Mouse (Mus musculus): ENCODE measurements at regions not wholly inside any gene's neighbourhood (a gene's known extent, or its start where the extent isn't known, plus 50 kb on each side); places are given as distances from the start of the nearest gene placed in this dataset.

DNA sequence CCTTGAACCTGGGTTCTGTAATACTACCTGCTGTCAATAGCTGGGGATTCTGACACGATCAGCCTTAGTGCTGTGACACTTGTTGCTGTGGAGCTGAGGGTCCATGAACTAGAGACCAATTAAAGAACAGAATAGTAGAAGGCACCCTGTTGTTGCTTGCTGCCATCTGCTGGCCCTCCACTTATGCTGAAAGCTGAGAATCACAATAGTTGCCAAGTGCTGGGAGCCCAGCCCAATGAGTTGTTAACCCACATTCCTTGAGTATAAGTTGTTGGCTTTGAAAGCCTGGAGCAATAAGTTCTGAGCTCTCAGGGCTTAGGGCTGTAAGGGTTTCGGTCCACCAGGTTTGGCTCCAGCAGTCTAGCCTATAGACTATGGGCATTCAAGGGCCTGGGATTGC lies 267.7 kb downstream of the Dhx35 start:
- no peaks in the 10 kb centered on the region for H3K27me3 ChIP-seq (ENCODE audit: control insufficient read depth, insufficient read depth, low read length, poor library complexity, severe bottlenecking)
- H3K36me3 ChIP-seq (ENCODE audit: control insufficient read depth, insufficient read depth, low read length, poor library complexity, severe bottlenecking) = no peaks in the 10 kb centered on the region
- no peak for DNase-seq (ENCODE audit: low read depth, low spot score)

DNA sequence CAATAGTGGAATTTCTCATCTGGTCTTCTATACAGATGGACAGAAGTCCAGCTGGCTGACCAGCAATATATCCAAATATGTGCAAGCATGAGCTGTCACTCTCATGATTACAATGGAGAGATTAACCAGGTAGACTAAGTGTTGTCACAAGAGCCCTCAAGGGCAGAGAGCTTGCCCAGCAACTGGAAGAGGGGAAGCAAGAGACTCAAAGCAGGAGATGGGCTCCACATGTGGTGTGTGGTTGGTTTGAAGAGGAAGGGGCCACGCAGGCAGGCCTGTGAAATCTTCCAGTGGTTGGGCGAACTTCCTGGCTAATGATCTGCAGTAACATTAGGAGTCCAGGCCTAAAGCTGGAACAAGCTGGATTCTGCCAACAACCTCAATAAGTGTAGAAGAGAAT lies 268.1 kb downstream of the Dhx35 start:
- Histone ChIP-seq H3K36me3 (ENCODE audit: control insufficient read depth, insufficient read depth, low read length, poor library complexity, severe bottlenecking) (no peaks in the 10 kb centered on the region), H3K27me3 (ENCODE audit: control insufficient read depth, insufficient read depth, low read length, poor library complexity, severe bottlenecking) (no peaks in the 10 kb centered on the region)
- no peak for DNase-seq (ENCODE audit: low read depth, low spot score)

DNA sequence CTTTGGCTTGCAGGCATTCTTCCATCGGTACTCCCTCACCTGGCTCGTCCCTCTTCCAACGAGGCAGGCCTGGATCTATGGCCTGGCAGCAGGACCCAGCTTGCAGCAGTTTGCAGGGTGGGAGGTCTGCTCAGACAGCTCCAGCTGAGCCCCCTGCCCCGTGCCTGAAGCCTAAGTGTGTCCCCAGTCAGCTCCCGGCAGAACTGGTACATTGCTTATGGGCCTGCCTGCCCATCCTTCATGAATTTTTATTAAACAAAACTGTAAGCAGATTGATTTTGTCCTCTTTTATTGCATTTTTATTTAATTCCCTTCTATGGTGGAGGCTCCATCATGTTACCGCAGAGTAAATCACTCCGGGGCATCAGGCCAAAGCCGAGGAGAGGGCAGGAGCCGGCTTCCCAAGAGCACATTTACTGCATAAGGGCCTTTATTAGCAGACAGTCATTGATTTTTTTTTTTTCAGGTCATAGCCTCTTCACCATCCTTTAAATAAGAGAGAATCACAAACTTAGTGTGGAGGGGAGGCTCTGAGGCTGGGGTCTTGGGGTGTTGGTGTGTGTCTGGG lies 269.9 kb downstream of the Dhx35 start:
- Histone ChIP-seq H3K27me3 (ENCODE audit: control insufficient read depth, insufficient read depth, low read length, poor library complexity, severe bottlenecking) (no peaks in the 10 kb centered on the region), H3K36me3 (ENCODE audit: control insufficient read depth, insufficient read depth, low read length, poor library complexity, severe bottlenecking) (no peaks in the 10 kb centered on the region)
- DNase-seq (ENCODE audit: low read depth, low spot score) = no peak

DNA sequence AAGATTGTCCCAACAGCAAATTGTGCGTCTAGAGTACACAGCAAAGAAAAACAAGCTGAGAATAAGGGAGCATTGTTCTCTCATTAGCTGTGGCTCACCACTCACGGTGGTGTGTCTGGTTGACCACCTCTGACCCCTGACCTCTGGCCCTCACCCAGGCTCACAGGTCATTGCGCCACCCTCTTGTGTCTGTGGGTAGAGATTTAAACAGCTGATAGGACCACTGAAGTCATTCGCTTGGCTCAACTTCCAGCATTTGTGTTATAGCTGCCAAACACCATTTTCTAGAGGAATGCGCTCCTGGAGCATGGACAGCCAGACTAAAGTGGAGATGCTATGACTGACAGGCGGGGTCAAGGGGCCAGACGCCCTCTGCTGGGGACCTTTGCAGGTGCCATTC lies 272.9 kb downstream of the Dhx35 start:
- Histone ChIP-seq H3K27me3 (ENCODE audit: control insufficient read depth, insufficient read depth, low read length, poor library complexity, severe bottlenecking) (no peaks in the 10 kb centered on the region), H3K36me3 (ENCODE audit: control insufficient read depth, insufficient read depth, low read length, poor library complexity, severe bottlenecking) (no peaks in the 10 kb centered on the region)
- DNase-seq (ENCODE audit: low read depth, low spot score) = no peak

DNA sequence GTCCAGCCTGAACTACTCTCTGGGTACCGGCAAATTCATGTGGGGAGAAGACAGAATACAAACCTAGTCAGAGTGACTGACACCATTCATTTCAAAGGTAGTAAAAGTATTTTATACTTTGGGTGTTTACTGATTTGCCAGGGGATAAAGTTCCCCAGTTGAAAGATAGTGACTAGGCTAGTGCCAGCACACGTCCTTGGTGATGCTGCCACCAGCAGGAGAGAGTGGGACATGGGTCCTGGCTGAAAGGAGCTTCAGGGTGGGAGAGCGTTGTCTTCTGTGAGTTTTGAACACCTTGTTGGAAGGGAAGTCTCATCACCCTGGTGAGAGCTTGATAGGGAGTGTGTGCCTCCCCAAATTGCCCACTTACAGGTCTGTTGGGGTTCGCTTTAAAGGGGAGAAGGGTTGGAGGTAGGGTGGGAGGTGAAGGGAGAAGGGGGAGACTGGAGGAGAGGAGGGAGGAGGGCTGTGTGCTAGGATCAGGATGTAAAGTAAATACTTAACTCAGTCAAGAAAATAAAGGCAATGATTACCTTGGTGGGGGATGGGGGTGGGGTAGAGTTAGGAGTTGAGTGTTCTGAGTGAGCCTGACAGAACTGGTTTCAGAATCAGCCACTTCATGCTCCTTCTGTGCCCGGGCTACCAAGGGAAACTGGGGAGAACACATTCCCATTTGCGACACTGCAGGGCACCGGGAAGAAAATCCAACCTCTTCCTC lies 273.9 kb downstream of the Dhx35 start:
- no peak for DNase-seq (ENCODE audit: low read depth, low spot score)
- Histone ChIP-seq H3K27me3 (ENCODE audit: control insufficient read depth, insufficient read depth, low read length, poor library complexity, severe bottlenecking) (no peaks in the 10 kb centered on the region), H3K36me3 (ENCODE audit: control insufficient read depth, insufficient read depth, low read length, poor library complexity, severe bottlenecking) (no peaks in the 10 kb centered on the region)

DNA sequence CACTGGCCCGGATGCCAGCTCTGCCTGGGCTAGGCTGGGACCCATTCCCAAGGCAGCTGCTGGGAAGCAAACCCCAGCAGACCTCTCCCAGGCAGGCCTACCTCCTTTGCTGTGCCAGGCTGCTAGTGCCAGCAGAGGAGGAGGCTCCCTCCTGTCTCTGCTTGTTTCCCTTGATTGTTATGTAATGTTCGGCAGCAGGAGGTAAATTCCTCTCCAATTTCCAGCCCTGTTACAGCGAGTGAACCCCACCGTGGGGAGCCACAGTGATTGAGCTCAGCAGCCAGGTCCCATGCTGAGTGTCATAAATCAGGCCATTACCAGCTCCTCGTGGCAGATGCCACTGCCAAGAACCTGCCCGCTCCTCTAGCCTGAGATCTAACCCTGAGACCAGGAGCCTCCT lies 274.6 kb downstream of the Dhx35 start:
- no peak for DNase-seq (ENCODE audit: low read depth, low spot score)
- Histone ChIP-seq H3K36me3 (ENCODE audit: control insufficient read depth, insufficient read depth, low read length, poor library complexity, severe bottlenecking) (no peaks in the 10 kb centered on the region), H3K27me3 (ENCODE audit: control insufficient read depth, insufficient read depth, low read length, poor library complexity, severe bottlenecking) (no peaks in the 10 kb centered on the region)

DNA sequence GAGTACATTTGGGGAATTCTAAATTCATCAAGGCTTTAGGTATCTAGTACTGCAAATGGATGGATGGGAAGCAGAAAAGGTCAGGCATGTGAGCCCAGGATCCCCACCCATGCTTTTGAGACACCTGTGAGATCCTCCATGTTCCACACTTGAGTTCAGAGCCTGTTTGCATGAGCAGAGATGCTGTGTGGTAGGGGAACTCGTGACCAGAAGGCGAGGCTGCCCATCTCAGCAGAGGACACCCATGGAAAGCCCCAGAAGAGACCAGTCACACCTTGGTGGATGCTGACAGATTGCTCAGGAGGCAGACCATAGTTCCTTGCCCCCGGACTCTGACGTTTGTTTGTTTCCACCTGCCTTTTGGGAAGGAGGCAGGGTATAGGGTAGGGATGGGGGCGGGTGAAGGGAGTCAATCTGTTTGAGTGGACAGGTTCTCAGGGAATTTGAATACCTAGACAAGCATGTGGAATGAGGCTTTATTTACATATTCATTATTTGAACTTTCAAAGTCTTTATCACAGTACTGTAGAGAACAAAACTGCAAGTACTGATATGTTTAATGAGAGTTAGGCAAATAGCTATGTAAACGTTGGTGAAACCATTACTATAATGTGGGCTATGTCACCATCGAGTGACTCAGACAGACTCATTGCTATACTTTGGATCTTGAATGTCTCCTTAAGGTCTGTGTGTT lies 278.5 kb downstream of the Dhx35 start:
- DNase-seq (ENCODE audit: low read depth, low spot score) = no peak
- no peaks in the 10 kb centered on the region for H3K36me3 ChIP-seq (ENCODE audit: control insufficient read depth, insufficient read depth, low read length, poor library complexity, severe bottlenecking)
- no peaks in the 10 kb centered on the region for H3K27me3 ChIP-seq (ENCODE audit: control insufficient read depth, insufficient read depth, low read length, poor library complexity, severe bottlenecking)

DNA sequence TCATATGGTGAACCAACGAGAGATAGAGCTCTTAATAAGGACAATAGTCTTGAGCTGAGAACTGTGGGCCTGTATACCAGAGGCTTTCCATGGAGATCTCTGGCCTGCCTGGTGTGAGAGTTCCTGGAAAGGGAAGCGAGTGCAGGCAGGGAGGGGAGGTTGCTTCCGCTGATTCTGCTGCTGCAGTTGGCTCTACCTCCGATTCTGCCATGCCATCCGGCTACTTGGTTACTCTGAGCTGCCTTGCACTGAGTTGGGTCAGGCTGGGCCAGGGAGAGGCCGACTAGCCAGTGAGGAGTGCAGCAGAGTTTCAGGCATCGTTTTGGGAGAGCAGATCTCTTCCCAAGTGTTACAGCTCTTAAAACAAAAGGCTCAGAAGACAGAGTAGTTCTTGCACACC lies 285.2 kb downstream of the Dhx35 start:
- H3K27me3 ChIP-seq (ENCODE audit: control insufficient read depth, insufficient read depth, low read length, poor library complexity, severe bottlenecking) = no peaks in the 10 kb centered on the region
- H3K36me3 ChIP-seq (ENCODE audit: control insufficient read depth, insufficient read depth, low read length, poor library complexity, severe bottlenecking) = no peaks in the 10 kb centered on the region
- no peak for DNase-seq (ENCODE audit: low read depth, low spot score)

DNA sequence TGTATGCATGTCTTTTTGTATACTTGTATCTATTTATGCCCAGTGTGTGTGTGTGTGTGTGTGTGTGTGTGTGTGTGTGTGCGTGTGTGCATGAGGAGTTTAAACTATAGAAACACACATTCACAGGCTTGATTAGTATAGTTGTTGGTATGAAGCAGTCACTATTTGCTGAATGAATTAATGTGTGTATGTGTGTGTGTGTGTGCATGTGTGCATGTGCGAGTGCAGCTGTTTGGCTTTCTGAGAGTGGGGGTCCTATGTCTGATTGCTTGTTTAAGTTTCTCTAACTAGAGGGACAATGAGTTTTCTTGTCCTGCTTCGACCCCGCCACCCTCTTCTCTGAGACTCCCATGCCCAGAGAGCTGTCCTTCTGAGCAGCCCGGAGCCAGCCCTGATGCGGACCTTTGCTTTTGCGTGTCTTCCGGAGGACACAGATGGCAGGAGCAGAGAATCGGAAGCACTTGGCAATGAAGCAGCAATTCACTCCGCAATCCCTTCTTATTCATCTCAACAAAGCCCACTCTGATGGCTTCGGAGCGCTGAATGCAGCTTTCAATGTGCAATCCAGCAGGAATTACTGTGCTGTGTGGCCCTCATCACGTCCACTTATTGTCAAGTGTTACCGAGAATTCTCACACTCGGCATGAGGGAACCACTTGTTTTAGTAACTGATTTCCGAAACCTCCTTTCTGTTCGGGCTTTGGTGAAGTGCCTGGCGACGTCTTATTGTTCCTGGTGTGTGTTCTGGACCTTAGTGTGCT lies 286.4 kb downstream of the Dhx35 start:
- H3K36me3 ChIP-seq (ENCODE audit: control insufficient read depth, insufficient read depth, low read length, poor library complexity, severe bottlenecking) = no peaks in the 10 kb centered on the region
- no peak for DNase-seq (ENCODE audit: low read depth, low spot score)
- no peaks in the 10 kb centered on the region for H3K27me3 ChIP-seq (ENCODE audit: control insufficient read depth, insufficient read depth, low read length, poor library complexity, severe bottlenecking)

DNA sequence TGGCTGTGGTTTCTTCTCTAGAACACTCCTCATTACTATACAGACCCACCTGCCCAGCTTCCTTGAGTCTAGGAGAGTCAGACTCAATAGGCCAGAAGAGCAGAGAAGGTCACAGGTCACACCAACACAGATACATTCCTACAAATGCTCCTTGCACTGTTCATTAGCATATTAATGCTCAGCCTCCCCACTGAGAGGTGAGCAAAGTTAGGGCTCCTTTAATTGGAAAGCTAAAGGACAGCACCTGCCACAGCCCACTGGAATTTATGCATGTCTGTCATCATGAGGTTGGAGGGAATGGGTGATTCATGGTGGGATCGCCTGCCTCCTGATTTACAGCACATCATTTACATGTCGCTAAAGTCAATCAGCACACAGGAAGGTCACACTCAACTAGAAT lies 292.2 kb downstream of the Dhx35 start:
- no peaks in the 10 kb centered on the region for H3K36me3 ChIP-seq (ENCODE audit: control insufficient read depth, insufficient read depth, low read length, poor library complexity, severe bottlenecking)
- no peak for DNase-seq (ENCODE audit: low read depth, low spot score)
- no peaks in the 10 kb centered on the region for H3K27me3 ChIP-seq (ENCODE audit: control insufficient read depth, insufficient read depth, low read length, poor library complexity, severe bottlenecking)

DNA sequence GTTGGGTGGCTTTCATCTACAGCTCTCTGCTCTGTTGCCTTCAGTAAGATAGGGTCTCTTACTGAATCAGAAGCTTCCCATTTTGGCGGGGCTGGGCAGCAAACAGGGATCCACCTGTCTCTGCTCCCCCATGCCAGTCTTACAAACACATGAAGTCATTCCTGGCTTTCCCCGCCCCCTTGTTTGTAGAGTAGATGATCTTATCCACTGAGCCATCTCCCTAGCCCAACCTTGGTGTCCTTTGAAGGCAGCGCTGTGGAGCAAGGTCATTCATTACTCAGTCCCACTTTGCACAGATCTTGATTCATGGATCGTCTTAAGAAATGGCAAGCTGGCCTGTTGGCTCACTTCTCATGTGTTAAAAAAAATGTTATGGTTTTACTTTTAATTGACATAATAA lies 293.6 kb downstream of the Dhx35 start:
- no peaks in the 10 kb centered on the region for H3K36me3 ChIP-seq (ENCODE audit: control insufficient read depth, insufficient read depth, low read length, poor library complexity, severe bottlenecking)
- H3K27me3 ChIP-seq (ENCODE audit: control insufficient read depth, insufficient read depth, low read length, poor library complexity, severe bottlenecking) = no peaks in the 10 kb centered on the region
- no peak for DNase-seq (ENCODE audit: low read depth, low spot score)

DNA sequence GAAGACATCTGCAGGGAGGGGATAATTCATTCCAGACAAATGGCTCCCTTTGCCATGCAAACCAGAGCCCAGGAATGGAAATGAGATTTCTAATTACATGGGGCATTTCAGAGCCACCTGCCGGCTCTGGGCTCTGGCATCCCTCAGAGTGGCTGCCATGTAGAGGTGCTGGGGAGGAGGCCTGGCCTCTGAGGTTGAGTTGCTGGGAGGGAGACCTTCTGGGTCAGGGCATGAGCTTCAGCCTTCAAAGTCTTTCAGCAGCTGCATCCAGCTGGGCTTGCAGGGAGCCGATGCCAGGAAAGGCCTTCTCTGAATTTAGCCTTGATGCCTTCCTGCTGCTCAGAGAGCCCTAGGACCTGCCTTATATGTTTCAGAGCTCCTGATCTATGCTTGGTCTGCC lies 302.1 kb downstream of the Dhx35 start:
- no peak for DNase-seq (ENCODE audit: low read depth, low spot score)
- H3K36me3 ChIP-seq (ENCODE audit: control insufficient read depth, insufficient read depth, low read length, poor library complexity, severe bottlenecking) = no peaks in the 10 kb centered on the region
- H3K27me3 ChIP-seq (ENCODE audit: control insufficient read depth, insufficient read depth, low read length, poor library complexity, severe bottlenecking) = no peaks in the 10 kb centered on the region

DNA sequence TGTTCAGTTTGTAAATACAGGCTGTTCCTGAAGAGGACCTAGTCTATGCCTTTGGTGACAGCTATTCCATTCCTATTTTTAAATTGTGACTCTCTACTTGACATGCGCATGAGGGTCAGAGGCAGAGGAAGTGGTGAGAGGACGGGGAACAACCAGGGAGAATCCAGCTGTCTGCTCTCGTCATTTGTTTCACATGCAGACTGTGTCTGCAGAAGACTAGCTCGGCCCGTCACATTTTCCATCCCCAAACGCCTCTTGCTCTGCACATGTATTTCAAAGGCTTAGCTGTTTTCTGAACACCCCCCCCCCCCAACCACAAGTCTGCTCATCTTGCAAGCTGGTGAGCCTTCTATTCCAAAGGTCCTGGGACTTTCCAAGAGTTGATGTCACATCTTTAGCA lies 339.4 kb downstream of the Dhx35 start:
- no peaks in the 10 kb centered on the region for H3K36me3 ChIP-seq (ENCODE audit: control insufficient read depth, insufficient read depth, low read length, poor library complexity, severe bottlenecking)
- no peaks in the 10 kb centered on the region for H3K27me3 ChIP-seq (ENCODE audit: control insufficient read depth, insufficient read depth, low read length, poor library complexity, severe bottlenecking)
- no peak for DNase-seq (ENCODE audit: low read depth, low spot score)

DNA sequence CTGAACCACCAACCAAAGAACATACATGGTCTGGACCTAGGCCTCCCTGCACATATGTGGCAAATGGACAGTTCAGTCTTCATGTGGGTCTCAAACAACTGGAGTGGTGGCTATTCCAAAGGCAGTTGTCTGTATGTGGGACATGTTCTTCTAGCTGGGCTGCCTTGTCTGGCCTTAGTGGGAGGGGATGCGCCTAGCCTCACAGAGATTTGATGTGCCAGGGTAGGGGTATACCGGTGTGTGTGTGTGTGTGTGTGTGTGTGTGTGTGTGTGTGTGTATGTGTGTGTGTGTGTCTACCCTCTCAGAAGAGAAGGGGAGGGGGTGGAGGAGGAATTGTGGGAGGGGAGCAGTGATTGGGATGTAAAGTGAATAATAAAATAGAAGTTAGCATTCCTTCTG lies 344.0 kb downstream of the Dhx35 start:
- DNase-seq (ENCODE audit: low read depth, low spot score) = no peak
- Histone ChIP-seq H3K36me3 (ENCODE audit: control insufficient read depth, insufficient read depth, low read length, poor library complexity, severe bottlenecking) (no peaks in the 10 kb centered on the region), H3K27me3 (ENCODE audit: control insufficient read depth, insufficient read depth, low read length, poor library complexity, severe bottlenecking) (no peaks in the 10 kb centered on the region)

DNA sequence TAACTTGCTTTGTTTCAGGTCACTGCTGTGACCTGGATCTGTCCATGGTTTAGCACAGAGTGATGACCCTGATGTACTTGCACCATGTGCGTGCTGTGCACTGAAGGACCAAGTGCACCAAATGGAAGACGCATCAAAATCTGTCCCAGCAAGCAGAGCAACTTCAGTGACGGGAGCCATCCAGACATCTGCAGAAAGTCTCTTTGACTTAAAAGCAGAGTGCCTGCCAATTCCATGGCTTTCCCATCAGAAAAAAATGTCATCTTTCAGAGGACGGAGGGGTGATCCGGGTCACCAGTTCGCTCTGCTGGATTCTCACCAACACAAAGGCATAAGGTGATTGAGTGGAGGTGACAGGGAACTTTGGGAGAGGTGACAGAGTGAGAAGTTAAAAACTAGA lies 351.4 kb downstream of the Dhx35 start:
- Histone ChIP-seq H3K36me3 (ENCODE audit: control insufficient read depth, insufficient read depth, low read length, poor library complexity, severe bottlenecking) (no peaks in the 10 kb centered on the region), H3K27me3 (ENCODE audit: control insufficient read depth, insufficient read depth, low read length, poor library complexity, severe bottlenecking) (no peaks in the 10 kb centered on the region; the same call in 1 of the 2 replicates)
- DNase-seq (ENCODE audit: low read depth, low spot score) = no peak

Measured in splenic B cell, adult 2 months (primary cell).